Mouse (Mus musculus) limb, embryonic 11.5 days (tissue): ENCODE results near the gene Fas. TPM values are rescaled to one million over a fixed set of nuclear protein-coding genes. Genes with fewer than 3 reads are reported as not detected.

ENCODE experiments used
- ATAC-seq: fragments of 200-750 bp; cut with Nextera tagmentation; 2 replicates; pipeline ENCODE4 v1.8.0; 2017; ENCODE audit warnings: low read depth; ENCODE audit not compliant: insufficient number of reproducible peaks, low FRiP score, low TSS enrichment
- DNase-seq: peaks from one replicate; pipeline ENCODE4 v3.0.0-alpha.2; 2015; ENCODE audit warnings: low spot score
- H3K27ac ChIP-seq: fragments of 300-500 bp; sonication (generic); replicated peaks from 2 replicates; pipeline ENCODE4 v1.5.1; 2014; ENCODE audit warnings: low read depth, mild to moderate bottlenecking, low read length
- H3K27me3 ChIP-seq: fragments of 300-500 bp; sonication (generic); 2 replicates; pipeline ENCODE4 v1.6.1; 2014; ENCODE audit warnings: mild to moderate bottlenecking, low read length, mixed read lengths; ENCODE audit not compliant: control insufficient read depth, insufficient read depth
- H3K36me3 ChIP-seq: fragments of 300-500 bp; sonication (generic); 2 replicates; pipeline ENCODE4 v1.6.1; 2014; ENCODE audit warnings: mild to moderate bottlenecking, low read length, moderate library complexity, mixed read lengths; ENCODE audit not compliant: control insufficient read depth, insufficient read depth
- H3K4me1 ChIP-seq: fragments of 300-500 bp; sonication (generic); 2 replicates; pipeline ENCODE4 v1.6.1; 2014; ENCODE audit warnings: low read length, mixed read lengths; ENCODE audit not compliant: control insufficient read depth, insufficient read depth
- H3K4me2 ChIP-seq: fragments of 300-500 bp; sonication (generic); 2 replicates; pipeline ENCODE4 v1.6.1; 2014; ENCODE audit warnings: low read depth, mild to moderate bottlenecking, moderate library complexity; ENCODE audit not compliant: severe bottlenecking
- H3K4me3 ChIP-seq: fragments of 300-500 bp; sonication (generic); 2 replicates; pipeline ENCODE4 v1.5.1; 2014; ENCODE audit warnings: low read depth, low read length
- H3K9ac ChIP-seq: fragments of 300-500 bp; sonication (generic); 2 replicates; pipeline ENCODE4 v1.6.1; 2014; ENCODE audit warnings: mild to moderate bottlenecking, low read length
- H3K9me3 ChIP-seq: fragments of 300-500 bp; sonication (generic); 2 replicates; pipeline ENCODE4 v1.6.1; 2016; ENCODE audit warnings: low read length; ENCODE audit not compliant: control insufficient read depth
- WGBS: fragments of 180-500 bp; shearing (Covaris S2); extraction: QIAGEN DNeasy Blood & Tissue Kit; methylation state at CpG from one replicate; pipeline ENCODE4 v1.1.7; 2014; 5-methylcytosine and 5-hydroxymethylcytosine counted together
- polyA plus RNA-seq: library from polyadenylated mRNA; unstranded; fragments of >200 nt; fragmentation: Nextera tagmentation; extraction: Ambion mirVana; gene quantifications from 2 replicates; pipeline ENCODE4 v1.2.1, GENCODE M21; 2014

The Fas gene
- polyA plus RNA-seq, 1 experiment from 2014 or later: 0.72 TPM

DNA sequence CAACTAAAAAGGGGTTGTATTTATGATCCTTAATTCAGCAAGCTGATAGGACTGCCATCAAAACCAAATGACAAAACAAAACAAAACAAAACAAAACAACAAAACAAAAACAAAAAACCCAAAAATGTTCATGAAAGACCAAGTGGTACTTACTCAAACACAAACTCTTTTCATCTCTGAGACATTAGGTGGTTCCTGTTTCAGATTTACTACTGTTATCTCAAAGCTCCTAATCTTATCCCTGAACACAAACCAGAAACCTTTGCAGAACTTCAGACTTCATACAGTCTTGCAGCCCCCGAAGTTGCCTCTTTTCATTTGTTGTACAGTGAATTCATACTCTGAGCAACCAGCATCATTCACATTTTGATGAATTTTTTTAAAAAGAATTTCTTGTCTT, 8.1 kb downstream of the Fas start:
- no peak for ATAC-seq
- DNase-seq: no peak
- Histone ChIP-seq H3K27me3 (no peaks in the 10 kb centered on the region), H3K4me1 (no peaks in the 10 kb centered on the region), H3K9ac (no peak overlapping the region), H3K4me3 (no peak overlapping the region), H3K36me3 (no peaks in the 10 kb centered on the region), H3K4me2 (no peak overlapping the region), H3K9me3 (no peaks in the 10 kb centered on the region), H3K27ac (no peak overlapping the region)
- 71% methylated on average over 1 of the region's 1 CpGs for WGBS

DNA sequence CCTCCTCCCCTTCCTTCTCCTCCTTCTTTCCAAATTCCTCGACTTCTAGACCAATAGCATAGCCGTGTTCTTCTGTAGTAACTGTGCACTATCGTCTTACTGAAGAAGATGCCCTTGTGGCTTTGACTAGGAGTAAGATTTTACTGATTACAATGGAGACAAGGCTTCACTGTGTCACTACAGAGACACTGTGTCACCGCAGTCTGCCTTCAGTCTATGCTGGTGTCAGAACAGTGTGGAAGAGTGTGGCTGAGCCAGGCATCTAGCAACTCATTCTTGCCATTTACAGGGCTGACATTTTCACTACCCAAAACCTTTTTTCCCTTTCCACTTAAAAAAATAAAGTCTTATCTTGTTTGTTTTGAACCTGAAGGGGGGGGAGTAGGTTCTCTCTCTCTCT, 8.8 kb downstream of the Fas start:
- H3K9me3 ChIP-seq: no peaks in the 10 kb centered on the region
- no peak overlapping the region for H3K9ac ChIP-seq
- WGBS: 77% methylated on average over 4 of the region's 4 CpGs
- no peak overlapping the region for H3K27ac ChIP-seq
- DNase-seq (no peak), ATAC-seq (no peak)
- no peaks in the 10 kb centered on the region for H3K36me3 ChIP-seq
- no peak overlapping the region for H3K4me2 ChIP-seq
- no peak overlapping the region for H3K4me3 ChIP-seq
- no peaks in the 10 kb centered on the region for H3K4me1 ChIP-seq
- H3K27me3 ChIP-seq: no peaks in the 10 kb centered on the region

DNA sequence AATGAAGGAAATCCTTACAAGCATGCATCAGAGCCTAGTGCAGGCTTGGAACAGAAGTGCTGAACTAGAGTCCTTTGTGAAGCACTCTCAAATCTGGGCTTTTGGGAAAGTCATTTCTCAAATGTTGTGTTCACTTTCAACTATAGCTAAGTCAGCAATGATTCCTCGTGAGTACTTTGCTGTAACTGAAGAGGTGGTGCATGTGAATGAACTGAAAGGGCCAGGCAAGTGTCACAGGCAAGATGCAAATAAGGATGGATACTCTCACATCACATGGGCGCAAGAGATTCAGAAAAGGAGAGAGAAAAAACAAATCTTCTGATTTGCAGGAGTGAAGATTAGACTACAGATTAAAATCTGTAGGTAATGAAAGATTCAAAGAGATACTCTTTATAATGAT, 10.0 kb downstream of the Fas start:
- DNase-seq: no peak
- H3K4me1 ChIP-seq: no peaks in the 10 kb centered on the region
- no peak overlapping the region for H3K4me3 ChIP-seq
- WGBS: 81% methylated on average over 2 of the region's 2 CpGs
- ATAC-seq: no peak
- no peak overlapping the region for H3K4me2 ChIP-seq
- H3K9ac ChIP-seq: no peak overlapping the region
- no peaks in the 10 kb centered on the region for H3K9me3 ChIP-seq
- H3K27me3 ChIP-seq: no peaks in the 10 kb centered on the region
- no peaks in the 10 kb centered on the region for H3K36me3 ChIP-seq
- H3K27ac ChIP-seq: no peak overlapping the region

DNA sequence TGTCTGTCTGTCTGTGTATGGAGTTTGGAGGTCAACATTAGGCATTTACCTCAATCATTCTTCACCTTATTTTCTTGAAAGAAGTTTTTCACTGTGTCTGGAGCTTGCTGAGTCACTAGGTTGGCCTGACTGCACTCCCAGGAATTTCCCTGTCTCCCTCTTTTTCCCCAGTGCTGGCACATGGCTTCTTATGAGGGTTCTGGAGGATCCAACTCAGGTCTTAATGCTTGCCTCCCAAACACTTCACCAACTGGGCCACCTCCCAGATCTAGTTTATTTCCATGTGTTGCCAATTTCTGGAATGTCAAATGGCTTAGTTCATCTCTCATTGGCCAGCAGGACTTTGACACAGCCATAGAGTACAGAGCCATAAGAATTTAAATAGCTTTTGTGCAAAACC, 14.5 kb downstream of the Fas start:
- no peak for ATAC-seq
- no peak overlapping the region for H3K4me2 ChIP-seq
- H3K4me1 ChIP-seq: no peaks in the 10 kb centered on the region
- no peak overlapping the region for H3K4me3 ChIP-seq
- no peak overlapping the region for H3K27ac ChIP-seq
- no peak overlapping the region for H3K9ac ChIP-seq
- no peaks in the 10 kb centered on the region for H3K9me3 ChIP-seq
- H3K27me3 ChIP-seq: no peaks in the 10 kb centered on the region
- DNase-seq: no peak
- no peaks in the 10 kb centered on the region for H3K36me3 ChIP-seq

DNA sequence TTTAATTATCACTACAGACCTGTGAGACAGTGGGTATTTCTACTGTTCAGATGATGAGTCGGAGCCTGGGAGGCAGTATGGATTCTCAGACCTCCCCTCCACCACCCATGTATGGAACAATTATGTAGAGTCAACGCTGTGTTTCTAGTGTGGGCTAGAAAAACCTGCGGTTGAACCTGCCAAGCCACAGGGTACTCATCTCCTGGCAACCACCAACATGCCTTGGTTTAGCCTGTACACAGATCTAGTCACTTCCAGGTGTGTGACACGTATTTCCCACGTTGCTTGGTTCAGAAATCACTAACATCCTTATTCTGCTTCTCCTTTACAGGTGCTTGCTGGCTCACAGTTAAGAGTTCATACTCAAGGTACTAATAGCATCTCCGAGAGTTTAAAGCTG, 16.3 kb downstream of the Fas start:
- H3K4me3 ChIP-seq: no peak overlapping the region
- no peaks in the 10 kb centered on the region for H3K36me3 ChIP-seq
- no peak overlapping the region for H3K4me2 ChIP-seq
- no peak overlapping the region for H3K9ac ChIP-seq
- ATAC-seq (no peak), DNase-seq (no peak)
- H3K27me3 ChIP-seq: no peaks in the 10 kb centered on the region
- WGBS: 83% methylated on average over 6 of the region's 6 CpGs
- no peaks in the 10 kb centered on the region for H3K4me1 ChIP-seq
- H3K9me3 ChIP-seq: no peaks in the 10 kb centered on the region
- no peak overlapping the region for H3K27ac ChIP-seq

DNA sequence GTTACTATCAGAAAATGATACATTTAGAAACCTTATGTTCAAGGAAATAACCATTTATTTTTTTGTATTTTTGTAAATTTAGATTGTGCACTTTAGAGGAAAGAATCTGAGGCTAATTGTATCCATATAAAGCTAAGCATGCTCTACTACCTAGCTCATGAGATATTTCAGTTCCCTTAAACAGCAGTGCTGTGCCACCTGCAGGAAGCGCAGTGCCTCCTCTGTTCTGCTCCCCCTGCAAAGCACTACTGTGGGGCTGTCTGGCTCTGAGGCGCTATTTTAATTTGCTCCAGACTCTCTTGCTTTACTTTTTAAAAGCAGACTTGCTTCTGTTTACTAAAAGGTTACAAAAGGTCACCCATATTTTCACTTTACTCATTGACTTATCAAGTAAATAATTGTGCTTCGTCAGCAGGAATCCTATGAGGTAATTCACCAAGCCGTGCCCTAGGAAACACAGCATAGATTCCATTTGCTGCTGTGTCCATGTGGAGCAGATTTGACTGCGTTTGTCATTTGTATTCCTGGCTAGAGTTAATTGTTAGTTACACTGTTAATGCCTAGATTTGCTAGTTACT, 21.8 kb downstream of the Fas start:
- no peaks in the 10 kb centered on the region for H3K27me3 ChIP-seq
- 35% methylated on average over 5 of the region's 5 CpGs for WGBS

DNA sequence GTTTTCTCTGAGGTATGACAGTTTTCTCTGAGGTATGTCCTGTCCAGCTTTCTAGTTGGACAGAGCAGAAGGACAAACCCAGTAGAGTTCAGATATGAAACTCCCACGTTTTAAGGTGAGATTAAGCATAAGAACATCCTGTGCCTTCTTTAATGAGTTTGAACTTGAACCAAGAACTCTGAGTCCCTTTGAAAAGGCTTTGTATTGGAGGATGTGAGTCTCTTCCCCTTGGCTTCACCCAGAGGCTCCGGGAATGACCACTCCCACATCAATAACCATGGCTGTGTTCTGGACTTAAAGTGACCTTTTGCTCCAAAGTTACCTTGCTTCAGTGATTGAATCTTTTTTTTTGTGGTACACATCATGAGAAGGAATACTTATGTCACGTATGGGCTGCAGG, 37.6 kb downstream of the Fas start:
- Histone ChIP-seq H3K36me3 (no peaks in the 10 kb centered on the region), H3K27me3 (no peaks in the 10 kb centered on the region), H3K4me1 (no peaks in the 10 kb centered on the region), H3K4me3 (no peak overlapping the region), H3K9me3 (no peaks in the 10 kb centered on the region), H3K9ac (no peak overlapping the region), H3K4me2 (no peak overlapping the region), H3K27ac (no peak overlapping the region)
- 62% methylated on average over 3 of the region's 3 CpGs for WGBS
- DNase-seq: no peak
- ATAC-seq: no peak

More for the DNA sequence above, 21.8 kb downstream of the Fas start:
- no peak overlapping the region for H3K9ac ChIP-seq
- no peak overlapping the region for H3K27ac ChIP-seq
- H3K4me3 ChIP-seq: no peak overlapping the region
- no peak for DNase-seq
- no peaks in the 10 kb centered on the region for H3K36me3 ChIP-seq
- H3K9me3 ChIP-seq: no peaks in the 10 kb centered on the region
- no peak overlapping the region for H3K4me2 ChIP-seq
- no peaks in the 10 kb centered on the region for H3K4me1 ChIP-seq
- ATAC-seq: no peak

DNA sequence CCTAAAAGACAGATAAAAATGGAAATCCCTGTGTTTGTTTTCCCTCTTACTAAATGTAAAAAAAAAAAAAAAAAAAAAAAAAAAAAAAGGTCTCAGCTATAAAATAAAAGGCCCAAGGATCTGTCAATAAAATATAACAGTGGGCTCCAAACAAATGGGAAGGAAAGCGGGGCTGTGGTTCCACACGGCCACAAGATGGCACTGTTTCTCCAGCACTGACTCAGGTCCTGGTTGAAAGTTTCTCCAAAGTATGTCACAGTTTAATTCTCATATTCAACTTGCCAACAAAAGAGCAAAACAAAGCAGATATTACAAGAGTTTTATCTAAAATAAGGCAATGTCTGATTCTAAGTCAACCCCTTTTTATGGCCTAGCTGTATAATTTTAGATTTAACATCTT, 43.8 kb downstream of the Fas start:
- no peak overlapping the region for H3K27ac ChIP-seq
- no peaks in the 10 kb centered on the region for H3K9me3 ChIP-seq
- ATAC-seq (no peak), DNase-seq (peak; percentile 83)
- H3K4me3 ChIP-seq: no peak overlapping the region
- no peaks in the 10 kb centered on the region for H3K36me3 ChIP-seq
- H3K4me1 ChIP-seq: no peaks in the 10 kb centered on the region
- H3K4me2 ChIP-seq: no peak overlapping the region
- H3K9ac ChIP-seq: no peak overlapping the region
- no peaks in the 10 kb centered on the region for H3K27me3 ChIP-seq
- 0% methylated on average over 2 of the region's 2 CpGs for WGBS

DNA sequence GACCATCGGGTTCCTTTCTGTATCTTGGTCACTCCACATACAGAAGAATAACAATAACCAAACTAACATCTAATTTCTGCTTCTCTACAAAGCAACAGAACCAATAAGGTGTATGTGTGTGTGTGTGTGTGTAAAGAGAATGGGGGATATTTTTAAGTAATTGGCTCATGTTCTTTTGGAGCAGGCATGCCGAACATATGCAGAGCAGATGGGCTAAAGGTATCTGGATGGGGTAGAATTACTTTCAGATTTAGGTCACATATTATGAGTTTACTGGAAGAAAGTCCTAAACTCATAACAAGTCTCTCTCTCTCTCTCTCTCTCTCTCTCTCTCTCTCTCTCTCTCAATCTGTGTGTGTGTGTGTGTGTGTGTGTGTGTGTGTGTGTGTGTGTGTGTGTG, 54.2 kb downstream of the Fas start:
- Histone ChIP-seq H3K36me3 (no peaks in the 10 kb centered on the region), H3K4me1 (no peaks in the 10 kb centered on the region), H3K4me2 (no peak overlapping the region), H3K27me3 (no peaks in the 10 kb centered on the region), H3K4me3 (no peak overlapping the region), H3K27ac (no peak overlapping the region), H3K9me3 (no peaks in the 10 kb centered on the region), H3K9ac (no peak overlapping the region)
- DNase-seq (no peak), ATAC-seq (no peak)
- WGBS: 58% methylated on average over 2 of the region's 2 CpGs
